Mouse (Mus musculus) thymus, adult 2 months (tissue): ENCODE results near the gene Osbp2.

Experiments
- CTCF ChIP-seq: fragments of 200-500 bp; IDR thresholded peaks from 2 replicates; pipeline ENCODE4 v1.5.1; 2012; ENCODE audit warnings: mild to moderate bottlenecking, control low read depth, low read length, moderate library complexity, borderline replicate concordance; ENCODE audit not compliant: control insufficient read depth, poor library complexity, insufficient read depth; ENCODE audit errors: extremely low read depth
- POLR2A ChIP-seq: fragments of 200-500 bp; IDR thresholded peaks from 2 replicates; pipeline ENCODE4 v1.6.1; 2012; ENCODE audit warnings: mild to moderate bottlenecking, low read length, control low read depth, moderate library complexity; ENCODE audit not compliant: control insufficient read depth, poor library complexity, insufficient read depth; ENCODE audit errors: extremely low read depth

DNA sequence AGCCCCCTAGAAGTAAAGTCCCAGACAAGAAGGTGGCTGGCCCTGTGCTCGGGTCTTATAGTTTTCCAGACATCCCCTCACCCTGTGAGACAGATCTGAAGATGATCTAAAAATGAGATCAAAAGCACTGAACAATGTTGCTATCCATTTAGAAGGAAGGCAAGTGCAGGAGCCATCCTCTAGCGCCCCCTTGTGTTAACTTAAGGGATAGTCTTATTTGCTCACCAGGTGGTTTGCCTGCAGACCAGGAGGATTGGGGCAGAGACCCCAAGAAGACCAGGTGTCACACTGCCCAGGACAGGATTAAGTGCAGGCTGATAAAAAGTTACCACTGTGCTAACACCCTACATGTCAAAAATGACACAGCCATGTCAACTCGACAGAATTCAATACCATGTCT, 58.3 kb downstream of the Osbp2 start:
- no peak for TF ChIP-seq CTCF
- no peak for TF ChIP-seq POLR2A
